Mouse (Mus musculus) lung, postnatal 4 days (tissue): ENCODE results near the gene Olfr1220.

ENCODE experiments used
- DNase-seq, 2 experiments: peaks; one replicate each; pipeline ENCODE4 v3.0.0; 2021

Olfr1220 gene

GRCm38 (mm10) chr2:89106735-89107134 lies at the start of gene Olfr1220:
Gene Olfr1220, minus strand, starts transcription at chr2:89106835.
- DNase-seq = no peak

- DNase-seq = no peak
Observed at GRCm38 (mm10) chr2:89151460-89151859, 44.8 kb upstream of the Olfr1220 start, which contains the start of gene Olfr1223. Gene Olfr1223, minus strand, starts transcription at chr2:89151560.

- no peak for DNase-seq
Observed at GRCm38 (mm10) chr2:89132954-89133353, 26.3 kb upstream of the Olfr1220 start, which contains the start of gene Olfr1222. Gene Olfr1222, minus strand, starts transcription at chr2:89133054.

GRCm38 (mm10) chr2:89117183-89117582 lies 10.5 kb upstream of the Olfr1220 start, which contains the start of gene Olfr1221:
Gene Olfr1221, minus strand, starts transcription at chr2:89117283.
- no peak for DNase-seq

- DNase-seq = no peak
Observed at GRCm38 (mm10) chr2:89105651-89106050, 984 bp downstream of the Olfr1220 start.

GRCm38 (mm10) chr2:89093848-89094247 lies 12.8 kb downstream of the Olfr1220 start:
- no peak for DNase-seq

- DNase-seq = no peak
Observed at GRCm38 (mm10) chr2:89083413-89083812, 23.2 kb downstream of the Olfr1220 start, which contains the start of gene Olfr1219. Gene Olfr1219, minus strand, starts transcription at chr2:89083513.

- DNase-seq = no peak
Observed at GRCm38 (mm10) chr2:89081487-89081886, 25.1 kb downstream of the Olfr1220 start.

GRCm38 (mm10) chr2:89061087-89061486 lies 45.5 kb downstream of the Olfr1220 start, which contains the start of gene Olfr1218:
Gene Olfr1218, minus strand, starts transcription at chr2:89061187.
- no peak for DNase-seq
